Mouse (Mus musculus): ENCODE data around the gene Anapc5.

Anapc5 gene

DNA sequence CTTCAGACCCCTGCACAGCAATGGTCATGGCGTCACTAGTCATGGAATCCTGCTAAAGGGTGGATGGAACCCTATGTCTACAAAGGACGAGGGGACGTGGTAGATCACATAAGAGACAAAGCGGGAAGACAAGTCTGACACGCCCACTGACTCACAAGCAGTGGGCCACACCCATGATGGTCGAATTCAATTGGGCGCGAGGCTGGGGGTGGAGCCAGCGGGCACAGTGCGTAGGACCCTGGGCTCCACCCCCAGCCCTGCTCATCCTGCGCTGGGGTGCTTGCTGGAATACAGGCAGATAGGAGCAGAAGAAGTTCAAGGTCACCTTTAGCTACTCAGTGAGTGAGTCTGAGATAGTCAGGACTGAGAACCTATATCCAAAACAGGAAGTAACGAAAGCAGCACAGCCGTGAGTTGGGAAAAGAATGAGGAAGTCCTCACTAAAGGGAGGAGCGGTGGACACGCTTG, 52.0 kb downstream of the Anapc5 start:
- DNase-seq (ENCODE audit: low spot score in 2 of 2), result peak in 1 of 2 experiments; percentile 31

DNA sequence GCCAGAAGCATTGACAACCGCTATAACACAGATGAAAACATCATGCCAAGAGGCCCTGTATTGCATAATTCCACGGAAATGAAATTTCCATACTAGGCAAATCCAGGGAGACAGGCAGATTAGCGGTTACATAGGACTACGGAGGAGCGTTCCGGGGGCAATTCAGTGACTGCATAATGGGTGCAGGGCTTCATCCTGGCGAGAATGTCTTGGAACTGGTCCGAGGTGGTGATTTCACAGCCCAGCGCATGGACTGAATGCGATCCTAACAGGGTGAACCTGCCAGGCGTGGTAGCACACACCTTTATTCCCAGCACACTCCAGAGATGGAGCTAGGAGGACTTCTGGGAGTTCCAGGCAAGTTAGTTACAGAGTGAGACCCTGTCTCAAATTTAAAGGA, 53.9 kb downstream of the Anapc5 start:
- DNase-seq (ENCODE audit: low spot score in 2 of 2), result no peak

DNA sequence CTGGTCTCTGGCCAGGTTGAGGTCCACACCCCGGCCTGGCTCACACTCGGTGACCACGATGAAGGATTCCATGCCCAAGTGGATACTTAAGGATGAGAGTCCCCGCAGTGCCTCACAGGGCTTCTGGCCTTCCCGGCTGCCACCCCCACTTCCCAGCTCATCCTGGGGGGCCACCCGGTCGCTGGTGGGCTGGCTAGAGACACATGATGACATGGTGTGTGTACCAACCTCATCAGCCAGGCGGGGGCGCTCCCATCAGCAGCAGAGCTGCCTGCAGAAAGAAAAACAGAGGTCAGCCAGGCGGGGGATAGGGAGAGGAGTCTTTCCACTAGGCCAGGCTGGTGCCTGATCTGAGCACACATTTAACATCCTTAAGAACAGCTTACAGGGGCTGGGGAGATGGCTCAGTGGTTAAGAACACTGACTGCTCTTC, 57.1 kb downstream of the Anapc5 start:
- DNase-seq (ENCODE audit: low spot score in 2 of 2), result peak in 1 of 2 experiments; percentile 32

DNA sequence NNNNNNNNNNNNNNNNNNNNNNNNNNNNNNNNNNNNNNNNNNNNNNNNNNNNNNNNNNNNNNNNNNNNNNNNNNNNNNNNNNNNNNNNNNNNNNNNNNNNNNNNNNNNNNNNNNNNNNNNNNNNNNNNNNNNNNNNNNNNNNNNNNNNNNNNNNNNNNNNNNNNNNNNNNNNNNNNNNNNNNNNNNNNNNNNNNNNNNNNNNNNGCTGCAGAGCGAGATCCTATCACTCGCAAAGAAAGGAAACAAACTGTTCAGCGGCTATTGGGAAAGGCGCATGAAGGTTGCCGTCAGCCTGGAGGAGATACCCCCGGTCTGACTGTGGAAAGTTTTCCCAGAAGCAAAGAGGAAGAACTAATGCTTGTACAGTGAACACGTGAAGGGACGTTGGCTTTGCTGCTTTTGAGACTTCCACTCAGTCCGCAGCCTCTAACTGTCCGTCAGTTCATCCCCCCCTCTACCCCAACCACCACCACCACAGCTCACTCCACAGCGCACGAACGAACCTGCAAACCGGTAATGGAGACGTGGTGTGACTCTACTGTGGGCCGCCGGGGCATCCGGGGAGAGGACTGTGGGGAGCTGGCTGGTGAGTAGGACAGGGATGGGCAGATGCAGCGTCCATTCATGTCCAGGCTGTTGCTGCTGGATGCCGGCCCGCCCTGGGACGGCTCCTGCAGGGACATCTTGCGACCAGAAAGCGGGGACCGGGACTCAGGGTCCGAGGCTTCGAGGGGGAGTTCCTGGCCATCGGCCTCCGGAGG, 57.7 kb downstream of the Anapc5 start:
- no peak for DNase-seq (ENCODE audit: low spot score in 2 of 2)

- DNase-seq (ENCODE audit: low spot score in 2 of 2), result no peak
Observed at GRCm38 (mm10) chr5:122756680-122757079, 64.5 kb downstream of the Anapc5 start.

GRCm38 (mm10) chr5:122756144-122756543, 65.0 kb downstream of the Anapc5 start:
- DNase-seq (ENCODE audit: low spot score in 2 of 2), result no peak

DNA sequence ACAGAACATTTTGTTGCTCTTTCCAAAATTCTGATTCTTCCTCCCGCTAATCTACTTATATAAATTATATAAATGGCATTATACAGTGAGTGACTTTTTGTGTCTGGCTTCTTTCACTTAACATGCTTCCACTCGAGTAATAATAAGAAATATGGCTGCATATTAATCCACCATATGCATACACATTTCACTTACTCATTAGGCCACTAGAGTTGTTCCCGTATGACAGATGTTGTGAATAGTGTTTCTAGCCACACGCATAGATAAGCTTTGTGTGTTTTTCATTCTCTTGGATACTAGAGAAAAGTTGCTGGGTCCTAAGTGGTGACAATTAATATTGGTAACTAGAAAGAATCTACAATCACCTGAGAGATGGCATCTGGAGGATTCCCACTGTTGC, 65.5 kb downstream of the Anapc5 start:
- DNase-seq (ENCODE audit: low spot score in 2 of 2), result no peak

GRCm38 (mm10) chr5:122754477-122754876, 66.7 kb downstream of the Anapc5 start:
- DNase-seq (ENCODE audit: low spot score in 2 of 2), result no peak

DNA sequence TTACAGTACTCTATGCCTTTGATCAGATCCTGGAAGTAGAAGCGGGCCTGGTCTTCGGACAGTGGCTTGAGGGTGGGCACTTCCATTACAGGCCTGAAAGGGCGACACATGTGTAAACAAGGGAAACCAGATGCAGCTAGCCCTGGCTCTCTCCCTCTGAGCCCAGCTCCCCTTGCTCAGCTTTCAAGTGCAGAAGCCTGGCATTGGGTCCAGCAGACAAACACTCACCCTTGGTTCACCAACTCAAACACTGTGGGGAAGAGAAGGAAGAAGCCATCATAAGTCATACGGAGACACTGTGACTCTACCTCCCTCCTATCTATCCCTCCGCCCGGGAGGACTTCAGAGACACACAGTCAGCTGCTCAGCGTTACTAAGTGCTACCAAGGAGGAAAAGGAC, 73.2 kb downstream of the Anapc5 start:
- DNase-seq (ENCODE audit: low spot score in 2 of 2), result no peak

GRCm38 (mm10) chr5:122743880-122744422, 77.2 kb downstream of the Anapc5 start:
- no peak for DNase-seq (ENCODE audit: low spot score in 2 of 2)
